Comparison of ENCODE assay signal across 8 mouse cellular contexts in the genomic region with DNA sequence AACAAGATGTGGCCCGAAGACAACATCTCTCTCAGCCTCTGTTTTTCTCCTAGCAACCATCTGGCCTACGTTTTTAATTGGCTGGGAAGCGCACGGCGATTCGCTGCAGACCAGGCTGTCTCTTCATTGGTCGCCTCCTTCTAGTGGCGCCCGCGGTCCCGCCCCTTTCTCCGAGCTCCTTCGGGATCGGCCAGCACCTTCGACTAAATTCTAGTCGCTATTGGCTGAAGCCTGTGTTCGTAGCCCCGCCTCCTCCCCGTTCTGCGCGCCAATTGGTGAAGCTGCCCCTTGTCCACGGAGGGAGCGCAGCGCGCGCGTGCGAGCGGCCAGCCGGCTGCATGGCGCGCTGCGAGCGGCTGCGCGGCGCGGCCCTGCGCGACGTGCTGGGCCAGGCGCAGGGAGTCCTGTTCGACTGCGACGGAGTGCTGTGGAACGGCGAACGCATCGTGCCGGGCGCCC. TPM values are rescaled to one million over a fixed set of nuclear protein-coding genes. Genes with fewer than 3 reads are reported as not detected.
DNase-seq lines count a peak whose midpoint lies in the region; ATAC-seq and TF ChIP-seq lines count a peak whose summit lies in the region.

Gene Pdxp (plus strand): TSS at position 288 of the 459 bp plus-strand sequence.

- WGBS in embryonic facial prominence, embryonic 15.5 days: under 1% methylated on average over 51 of the region's 51 CpGs
- under 1% methylated on average over 51 of the region's 51 CpGs for WGBS in limb, embryonic 12.5 days
- WGBS in midbrain, embryonic 15.5 days: under 1% methylated on average over 50 of the region's 51 CpGs

- peak within 1 kb of the TSS; percentile 69 for H3K4me3 ChIP-seq in C2C12 (ENCODE audit: insufficient read depth, poor library complexity, severe bottlenecking)
- peak within 1 kb of the TSS; percentile 76 for H3K4me3 ChIP-seq in bone marrow macrophage, adult 2 months (ENCODE audit: insufficient read depth, low read length)
- H3K4me3 ChIP-seq in embryonic facial prominence, embryonic 15.5 days (replicated peaks): peak within 1 kb of the TSS; percentile 76
- H3K4me3 ChIP-seq in limb, embryonic 12.5 days (replicated peaks): peak within 1 kb of the TSS; percentile 85
- H3K4me3 ChIP-seq in midbrain, embryonic 15.5 days: peak within 1 kb of the TSS; percentile 93

- H3K9ac ChIP-seq in embryonic facial prominence, embryonic 15.5 days: peak within 1 kb of the TSS; percentile 69
- H3K9ac ChIP-seq in limb, embryonic 12.5 days (replicated peaks): peak within 1 kb of the TSS; percentile 86
- peak within 1 kb of the TSS; percentile 83 for H3K9ac ChIP-seq in midbrain, embryonic 15.5 days

- peaks cover 8% of the 10 kb centered on the region for H3K4me1 ChIP-seq in bone marrow macrophage, adult 2 months (ENCODE audit: control insufficient read depth, insufficient read depth, low read length)
- H3K4me1 ChIP-seq in embryonic facial prominence, embryonic 15.5 days: peaks cover 28% of the 10 kb centered on the region
- H3K4me1 ChIP-seq in limb, embryonic 12.5 days (replicated peaks): peaks cover 24% of the 10 kb centered on the region
- H3K4me1 ChIP-seq in midbrain, embryonic 15.5 days: peaks cover 35% of the 10 kb centered on the region

- H3ac ChIP-seq in C2C12 (ENCODE audit: control insufficient read depth, insufficient read length, low read depth): peak within 1 kb of the TSS; percentile 60

- H3K9me3 ChIP-seq in embryonic facial prominence, embryonic 15.5 days (replicated peaks): no peaks in the 10 kb centered on the region
- H3K9me3 ChIP-seq in limb, embryonic 12.5 days: no peaks in the 10 kb centered on the region
- no peaks in the 10 kb centered on the region for H3K9me3 ChIP-seq in midbrain, embryonic 15.5 days

- peaks cover 37% of the 10 kb centered on the region for H3K79me2 ChIP-seq in C2C12 (ENCODE audit: control insufficient read depth, insufficient read depth)

- no peak for TF ChIP-seq POLR2A in bone marrow macrophage, adult 2 months (IDR thresholded peaks at IDR 0.05; ENCODE audit: borderline replicate concordance, low read depth, low read length)

- peak within 1 kb of the TSS; percentile 95 for H3K4me2 ChIP-seq in embryonic facial prominence, embryonic 15.5 days (replicated peaks)
- peak within 1 kb of the TSS; percentile 92 for H3K4me2 ChIP-seq in limb, embryonic 12.5 days
- peak within 1 kb of the TSS; percentile 93 for H3K4me2 ChIP-seq in midbrain, embryonic 15.5 days

- TF ChIP-seq CTCF in C2C12 (IDR thresholded peaks at IDR 0.05; ENCODE audit: control insufficient read depth, insufficient read depth, insufficient read length): no peak
- TF ChIP-seq CTCF in bone marrow macrophage, adult 2 months (IDR thresholded peaks at IDR 0.05; ENCODE audit: low read depth, low read length): no peak

- DNase-seq in heart, adult 8-10 months (ENCODE audit: low spot score): peak; percentile 90
- peak; percentile 90 to 92 for DNase-seq in kidney, adult 8-10 months
- DNase-seq in spleen, adult 18-20 months: peak; percentile 91 to 93

- peaks cover 24% of the 10 kb centered on the region for H3K36me3 ChIP-seq in C2C12 (ENCODE audit: control insufficient read depth, insufficient read depth)
- peaks cover 39% of the 10 kb centered on the region for H3K36me3 ChIP-seq in embryonic facial prominence, embryonic 15.5 days
- peaks cover 54% of the 10 kb centered on the region for H3K36me3 ChIP-seq in limb, embryonic 12.5 days
- H3K36me3 ChIP-seq in midbrain, embryonic 15.5 days (replicated peaks): peaks cover 5% of the 10 kb centered on the region; the same call in 1 of the 2 replicates

- H3K79me3 ChIP-seq in C2C12 (ENCODE audit: low read depth): peaks cover 10% of the 10 kb centered on the region

- ATAC-seq in embryonic facial prominence, embryonic 15.5 days (ENCODE audit: insufficient number of reproducible peaks, low FRiP score, low TSS enrichment, low read depth): peak; percentile 92
- ATAC-seq in limb, embryonic 12.5 days (ENCODE audit: insufficient number of reproducible peaks, insufficient read depth, low FRiP score, low TSS enrichment, low read depth): peak; percentile 88
- ATAC-seq in midbrain, embryonic 15.5 days (replicated peaks): peak; percentile 95

- no peak within 1 kb of the TSS for H3K27ac ChIP-seq in bone marrow macrophage, adult 2 months (ENCODE audit: insufficient read depth, low read depth, low read length)
- H3K27ac ChIP-seq in embryonic facial prominence, embryonic 15.5 days (replicated peaks): peak within 1 kb of the TSS; percentile 94
- H3K27ac ChIP-seq in limb, embryonic 12.5 days: peak within 1 kb of the TSS; percentile 95
- peak within 1 kb of the TSS; percentile 99 for H3K27ac ChIP-seq in midbrain, embryonic 15.5 days

- no peaks in the 10 kb centered on the region for H3K27me3 ChIP-seq in C2C12 (ENCODE audit: control insufficient read depth, insufficient read depth, insufficient read length)
- no peaks in the 10 kb centered on the region for H3K27me3 ChIP-seq in embryonic facial prominence, embryonic 15.5 days
- no peaks in the 10 kb centered on the region for H3K27me3 ChIP-seq in limb, embryonic 12.5 days
- no peaks in the 10 kb centered on the region for H3K27me3 ChIP-seq in midbrain, embryonic 15.5 days (replicated peaks)

TF ChIP-seq in C2C12, 6 proteins besides CTCF, POLR2A, EP300 and RAD21:
- TF ChIP-seq USF1 (IDR thresholded peaks at IDR 0.05; ENCODE audit: low read depth): no peak
- peak; percentile 99 for TF ChIP-seq MAX (IDR thresholded peaks at IDR 0.05)

RNA-seq across cellular contexts. Expression of gene Pdxp, which starts in this region (rescaled TPM):
- 25.1 TPM for polyA plus RNA-seq in C2C12 (2012; fragmentation: generic; extraction: Trizol)
- polyA plus RNA-seq in bone marrow macrophage, adult 2 months (2012; ENCODE audit: insufficient read depth, insufficient read length, missing spikeins): 1.7 and 2.3 TPM in 2 replicates
- 17.3 and 19.9 TPM in 2 replicates for polyA plus RNA-seq in embryonic facial prominence, embryonic 15.5 days (2015; fragmentation: Nextera tagmentation; extraction: Ambion mirVana)
- 1 to 10 TPM in 2 of 4 experiments, under 1 TPM in 2; 0.69 to 1.0 (median 0.88) TPM for total RNA-seq in heart, adult 8-10 months (2022)
- polyA plus RNA-seq in limb, embryonic 12.5 days (2016; fragmentation: Nextera tagmentation; extraction: Ambion mirVana): 36.5 and 36.8 TPM in 2 replicates
- 112 and 125 TPM in 2 replicates for polyA plus RNA-seq in midbrain, embryonic 15.5 days (2015; fragmentation: Nextera tagmentation; extraction: Ambion mirVana)
